Mouse (Mus musculus) G1E-ER4 (cell line): Measurements from ENCODE around the gene Calm4. TPM values are rescaled to one million over a fixed set of nuclear protein-coding genes. Genes with fewer than 3 reads are reported as not detected.

Experiments used
- GATA1 ChIP-seq: IDR thresholded peaks from one replicate; pipeline ENCODE4 v1.8.0; 2012; ENCODE audit warnings: low read length, inconsistent platforms
- polyA plus RNA-seq: library from polyadenylated mRNA; stranded (reverse); fragments of >175 nt; gene quantifications from 2 replicates; pipeline ENCODE4 v1.2.3, GENCODE M21; 2012

The Calm4 gene
- polyA plus RNA-seq, 1 experiment, result not detected

DNA sequence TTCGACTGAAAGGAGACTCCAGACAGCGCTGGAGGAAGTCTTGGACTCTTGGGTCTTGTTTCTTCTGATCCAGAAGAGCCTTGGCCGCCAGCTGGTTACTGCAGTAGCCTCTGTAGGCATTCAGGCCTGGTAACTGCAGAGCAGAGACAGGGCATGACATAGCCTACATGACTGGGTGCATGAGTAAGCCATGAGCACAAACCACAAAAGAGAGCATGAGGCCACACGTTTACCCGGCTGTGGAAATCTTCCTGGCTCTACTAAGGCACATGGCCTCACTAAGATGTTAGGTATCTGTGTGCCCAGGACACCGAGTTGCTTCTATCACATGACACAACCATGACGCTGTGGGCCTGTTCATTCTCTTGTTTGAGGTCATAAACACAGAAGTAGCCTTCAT lies 49.1 kb downstream of the Calm4 start:
- TF ChIP-seq GATA1, result no peak

Other genes with a start within 250 kb of the Calm4 start
- 5.4 and 9.0 TPM in 2 replicates for gene Fam208b, start 226.6 kb upstream of the Calm4 start, polyA plus RNA-seq
- gene Asb13, start 203.7 kb upstream of the Calm4 start, polyA plus RNA-seq, result not detected in 2 replicates
- not detected in 2 replicates for gene Calml3, start 33.4 kb upstream of the Calm4 start, polyA plus RNA-seq
- not detected in 2 replicates for gene Calm5, start 16.4 kb downstream of the Calm4 start, polyA plus RNA-seq
- 53.8 and 65.4 TPM in 2 replicates for gene Net1, start 80.5 kb downstream of the Calm4 start, polyA plus RNA-seq
- gene Tubal3, start 80.5 kb downstream of the Calm4 start, polyA plus RNA-seq, result not detected in 2 replicates
- gene Ucn3, start 107.6 kb downstream of the Calm4 start, polyA plus RNA-seq, result not detected in 2 replicates
- gene Akr1c14, start 211.3 kb downstream of the Calm4 start, polyA plus RNA-seq, result not detected in 2 replicates